Mouse (Mus musculus): ENCODE measurements around the gene Hspg2. TPM values are rescaled to one million over a fixed set of nuclear protein-coding genes. Genes with fewer than 3 reads are reported as not detected.
"Not testable (repeated sequence)": the region's sequence is repeated elsewhere in the genome, so short reads cannot be mapped to it uniquely, and the experiment has no call there.

Gene Hspg2
- polyA plus RNA-seq, 1 experiment from 2014 or later: 3.7 TPM

DNA sequence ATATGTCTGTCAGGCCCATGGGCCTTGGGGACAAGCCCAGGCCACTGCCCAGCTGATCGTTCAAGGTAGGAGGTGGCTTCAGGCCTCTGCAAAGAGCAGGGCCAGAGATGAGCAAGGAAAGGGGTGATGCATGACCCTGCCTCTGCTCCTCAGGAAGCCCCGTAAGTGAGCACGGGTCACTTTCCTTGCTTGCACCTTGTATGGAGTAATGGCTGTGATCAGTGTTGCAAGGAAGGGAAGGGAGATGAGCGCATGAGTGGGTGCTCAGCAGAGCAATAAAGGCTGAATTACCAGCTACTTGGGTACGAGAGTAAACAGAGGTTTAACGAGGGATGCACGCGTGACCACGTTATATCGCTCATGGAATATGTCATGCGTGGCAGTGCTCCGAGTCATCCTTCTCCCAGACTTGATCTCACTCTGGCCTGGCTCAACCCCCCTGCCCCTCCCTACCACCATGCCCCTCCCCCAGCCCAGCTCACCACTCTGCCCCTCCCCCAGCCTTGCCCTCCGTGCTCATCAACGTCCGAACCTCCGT is 88.2 kb downstream of the Hspg2 start:
- H3K9ac ChIP-seq (replicated peaks): no peak overlapping the region
- H3K4me3 ChIP-seq: no peak overlapping the region
- 85% methylated on average over 16 of the region's 16 CpGs for WGBS
- no peak overlapping the region for H3K4me2 ChIP-seq (replicated peaks)
- H3K36me3 ChIP-seq: no peaks in the 10 kb centered on the region
- H3K4me1 ChIP-seq: no peaks in the 10 kb centered on the region
- no peaks in the 10 kb centered on the region for H3K27me3 ChIP-seq
- no peaks in the 10 kb centered on the region for H3K9me3 ChIP-seq
- no peak for ATAC-seq (replicated peaks)
- H3K27ac ChIP-seq (replicated peaks): no peak overlapping the region

- no peaks in the 10 kb centered on the region for H3K9me3 ChIP-seq
- H3K4me3 ChIP-seq: no peak overlapping the region
- no peak overlapping the region for H3K9ac ChIP-seq (replicated peaks)
- ATAC-seq (replicated peaks): no peak
- no peaks in the 10 kb centered on the region for H3K27me3 ChIP-seq
- H3K4me1 ChIP-seq: no peaks in the 10 kb centered on the region
- WGBS: 78% methylated on average over 9 of the region's 9 CpGs
- H3K36me3 ChIP-seq: no peaks in the 10 kb centered on the region
- no peak overlapping the region for H3K27ac ChIP-seq (replicated peaks)
- no peak overlapping the region for H3K4me2 ChIP-seq (replicated peaks)
These were observed 101.3 kb downstream of the Hspg2 start for GRCm38 (mm10) chr4:137569873-137570272.

- H3K4me1 ChIP-seq: peaks cover 6% of the 10 kb centered on the region
- 83% methylated on average over 10 of the region's 10 CpGs for WGBS
- H3K27me3 ChIP-seq: peaks cover 10% of the 10 kb centered on the region; the same call in 1 of the 2 replicates
- H3K4me2 ChIP-seq (replicated peaks): no peak within 1 kb of the TSS
- H3K36me3 ChIP-seq: no peaks in the 10 kb centered on the region
- no peak within 1 kb of the TSS for H3K27ac ChIP-seq (replicated peaks)
- no peak within 1 kb of the TSS for H3K9ac ChIP-seq (replicated peaks)
- H3K9me3 ChIP-seq: no peaks in the 10 kb centered on the region
- H3K4me3 ChIP-seq: no peak within 1 kb of the TSS
- ATAC-seq (replicated peaks): no peak
These were observed 105.9 kb downstream of the Hspg2 start, which contains the start of gene Ldlrad2 for GRCm38 (mm10) chr4:137574469-137574868. Ldlrad2 (minus strand) TSS chr4:137574569.

DNA sequence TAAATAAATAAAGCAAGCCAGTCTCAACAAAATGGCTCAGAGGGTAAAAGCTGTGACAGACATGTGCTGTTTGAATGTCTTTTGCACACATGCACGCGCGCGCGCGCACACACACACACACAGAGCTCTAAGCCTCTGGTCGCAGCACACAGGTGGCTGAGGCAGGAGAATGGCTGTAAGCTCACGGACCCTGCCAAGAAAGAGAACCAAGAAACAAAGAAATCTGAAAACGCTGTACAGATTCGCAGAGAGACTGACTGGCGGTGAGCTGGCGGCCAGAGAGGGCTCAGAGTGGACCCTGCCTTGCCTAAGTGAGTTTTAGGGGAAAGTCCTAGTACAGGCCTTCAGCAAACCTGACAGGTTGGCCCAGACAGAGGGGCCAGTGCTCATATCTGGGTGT is 108.9 kb downstream of the Hspg2 start:
- H3K9me3 ChIP-seq: no peaks in the 10 kb centered on the region
- 97% methylated on average over 12 of the region's 12 CpGs for WGBS
- H3K36me3 ChIP-seq: no peaks in the 10 kb centered on the region
- H3K27ac ChIP-seq (replicated peaks): no peak overlapping the region
- ATAC-seq (replicated peaks): no peak
- no peak overlapping the region for H3K4me2 ChIP-seq (replicated peaks)
- H3K27me3 ChIP-seq: peaks cover 10% of the 10 kb centered on the region; the same call in 1 of the 2 replicates
- peaks cover 6% of the 10 kb centered on the region for H3K4me1 ChIP-seq
- H3K9ac ChIP-seq (replicated peaks): no peak overlapping the region
- H3K4me3 ChIP-seq: no peak overlapping the region

GRCm38 (mm10) chr4:137578181-137578845 is 109.7 kb downstream of the Hspg2 start:
- Histone ChIP-seq H3K27ac (replicated peaks) (no peak overlapping the region), H3K4me1 (peaks cover 6% of the 10 kb centered on the region), H3K9me3 (no peaks in the 10 kb centered on the region), H3K36me3 (no peaks in the 10 kb centered on the region), H3K4me3 (peak overlapping the region; percentile 24), H3K9ac (replicated peaks) (0 out of 2 replicates have a peak overlapping the region, but pooled peaks have one; percentile 8), H3K27me3 (peaks cover 10% of the 10 kb centered on the region; the same call in 1 of the 2 replicates), H3K4me2 (replicated peaks) (peak overlapping the region; percentile 46)
- no peak for ATAC-seq (replicated peaks)
- 1% methylated on average over 39 of the region's 39 CpGs for WGBS

- H3K27me3 ChIP-seq: peaks cover 10% of the 10 kb centered on the region; the same call in 1 of the 2 replicates
- no peak overlapping the region for H3K4me3 ChIP-seq
- H3K9ac ChIP-seq (replicated peaks): no peak overlapping the region
- peaks cover 6% of the 10 kb centered on the region for H3K4me1 ChIP-seq
- no peaks in the 10 kb centered on the region for H3K9me3 ChIP-seq
- H3K27ac ChIP-seq (replicated peaks): no peak overlapping the region
- H3K36me3 ChIP-seq: no peaks in the 10 kb centered on the region
- no peak overlapping the region for H3K4me2 ChIP-seq (replicated peaks)
- ATAC-seq (replicated peaks): no peak
- 54% methylated on average over 4 of the region's 4 CpGs for WGBS
These were observed 111.2 kb downstream of the Hspg2 start for GRCm38 (mm10) chr4:137579789-137580188.

DNA sequence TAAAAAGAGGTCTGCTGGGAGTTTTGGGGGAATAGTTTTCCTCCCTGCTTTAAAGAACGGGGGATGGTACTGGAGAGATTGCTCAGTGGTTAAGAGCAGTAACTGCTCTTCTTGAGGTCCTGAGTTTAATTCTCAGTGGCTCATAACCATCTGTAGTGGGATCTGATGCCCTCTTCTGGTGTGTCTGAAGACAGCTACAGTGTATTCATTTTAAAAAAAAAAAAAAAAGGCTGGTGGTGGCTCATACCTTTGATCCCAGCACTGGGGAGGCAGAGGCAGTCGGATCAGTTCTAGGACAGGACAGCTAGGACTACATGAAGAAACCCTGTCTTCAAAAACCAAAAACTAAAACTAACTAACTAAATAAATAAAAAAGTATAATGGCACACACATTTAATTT is 111.7 kb downstream of the Hspg2 start:
- ATAC-seq (replicated peaks): no peak
- no peaks in the 10 kb centered on the region for H3K36me3 ChIP-seq
- WGBS: 70% methylated on average over 2 of the region's 2 CpGs
- no peak overlapping the region for H3K9ac ChIP-seq (replicated peaks)
- no peaks in the 10 kb centered on the region for H3K9me3 ChIP-seq
- no peak overlapping the region for H3K4me3 ChIP-seq
- H3K27ac ChIP-seq (replicated peaks): no peak overlapping the region
- H3K4me2 ChIP-seq (replicated peaks): no peak overlapping the region
- H3K4me1 ChIP-seq: peaks cover 6% of the 10 kb centered on the region
- peaks cover 10% of the 10 kb centered on the region; the same call in 1 of the 2 replicates for H3K27me3 ChIP-seq

DNA sequence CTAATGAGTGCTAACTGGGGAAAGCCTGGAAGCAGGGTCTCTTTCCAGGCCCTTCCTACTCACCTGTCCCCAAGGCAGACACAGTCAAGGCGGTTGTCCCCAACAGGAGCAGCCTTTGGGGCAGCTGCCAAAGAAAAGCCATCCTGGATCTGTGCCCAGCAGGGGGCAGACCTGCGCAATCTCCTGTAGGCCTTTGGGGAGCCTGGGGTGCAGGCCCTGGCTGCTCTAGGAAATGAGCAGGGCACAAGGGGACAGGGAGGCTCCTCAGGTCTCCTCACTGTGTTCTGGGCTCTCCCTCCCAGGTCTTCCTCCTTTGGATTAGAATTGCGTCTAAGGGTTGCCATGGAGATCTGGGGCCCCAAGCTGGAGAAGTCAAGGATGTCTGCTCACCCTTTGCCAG is 113.2 kb downstream of the Hspg2 start:
- H3K4me2 ChIP-seq (replicated peaks): no peak overlapping the region
- H3K4me1 ChIP-seq: peaks cover 6% of the 10 kb centered on the region
- WGBS: 39% methylated on average over 3 of the region's 3 CpGs
- no peak overlapping the region for H3K9ac ChIP-seq (replicated peaks)
- H3K36me3 ChIP-seq: no peaks in the 10 kb centered on the region
- ATAC-seq (replicated peaks): no peak
- peaks cover 10% of the 10 kb centered on the region; the same call in 1 of the 2 replicates for H3K27me3 ChIP-seq
- H3K4me3 ChIP-seq: no peak overlapping the region
- no peaks in the 10 kb centered on the region for H3K9me3 ChIP-seq
- H3K27ac ChIP-seq (replicated peaks): no peak overlapping the region

DNA sequence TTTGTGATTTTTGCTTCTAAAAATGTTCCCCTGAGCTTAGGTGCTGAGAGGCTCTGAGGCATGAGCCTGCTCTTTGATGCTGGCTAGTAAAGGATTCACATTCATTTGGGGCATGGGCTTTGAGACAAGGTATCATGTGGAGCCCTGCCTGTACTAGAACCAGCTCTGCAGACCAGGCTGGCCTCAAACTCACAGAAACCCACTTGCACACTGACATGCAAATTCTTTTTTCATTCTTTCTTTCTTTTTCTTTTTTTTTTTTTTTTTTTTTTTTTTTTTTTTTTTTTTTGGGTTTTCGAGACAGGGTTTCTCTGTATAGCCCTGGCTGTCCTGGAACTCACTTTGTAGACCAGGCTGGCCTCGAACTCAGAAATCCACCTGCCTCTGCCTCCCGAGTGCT is 120.5 kb downstream of the Hspg2 start:
- H3K4me3 ChIP-seq; H3K4me1 ChIP-seq; H3K9ac ChIP-seq (replicated peaks); H3K27me3 ChIP-seq; ATAC-seq (replicated peaks); H3K9me3 ChIP-seq; H3K27ac ChIP-seq (replicated peaks); H3K36me3 ChIP-seq; H3K4me2 ChIP-seq (replicated peaks): not testable (repeated sequence)
- 84% methylated on average over 2 of the region's 3 CpGs for WGBS

DNA sequence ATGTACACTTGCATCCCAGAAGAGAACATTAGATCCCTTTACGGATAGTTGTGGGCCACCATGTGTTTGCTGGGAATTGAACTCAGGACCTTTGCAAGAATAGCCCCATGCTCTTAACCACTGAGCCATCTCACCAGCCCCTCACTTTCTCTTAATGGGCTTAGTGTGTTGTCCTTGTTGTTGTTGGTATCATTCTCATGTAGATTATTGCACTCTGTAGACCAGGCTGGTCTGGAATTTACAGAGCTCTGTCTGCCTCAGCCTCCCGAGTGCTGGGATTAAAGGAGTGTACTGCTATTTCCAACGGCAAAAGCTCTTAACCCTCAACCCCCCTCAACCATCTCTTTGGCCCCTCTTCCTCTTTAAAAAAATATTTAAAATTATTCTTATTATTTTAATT is 121.0 kb downstream of the Hspg2 start:
- Histone ChIP-seq H3K36me3 (no peaks in the 10 kb centered on the region), H3K9ac (replicated peaks) (no peak overlapping the region), H3K27me3 (no peaks in the 10 kb centered on the region), H3K4me2 (replicated peaks) (no peak overlapping the region), H3K4me1 (peaks cover 3% of the 10 kb centered on the region; the same call in 1 of the 2 replicates), H3K4me3 (no peak overlapping the region), H3K9me3 (no peaks in the 10 kb centered on the region), H3K27ac (replicated peaks) (no peak overlapping the region)
- ATAC-seq (replicated peaks): no peak
- 85% methylated on average over 3 of the region's 3 CpGs for WGBS

GRCm38 (mm10) chr4:137590961-137591360 is 122.4 kb downstream of the Hspg2 start:
- no peak for ATAC-seq (replicated peaks)
- H3K4me3 ChIP-seq: no peak overlapping the region
- no peaks in the 10 kb centered on the region for H3K36me3 ChIP-seq
- H3K27ac ChIP-seq (replicated peaks): no peak overlapping the region
- no peaks in the 10 kb centered on the region for H3K27me3 ChIP-seq
- H3K4me1 ChIP-seq: peaks cover 16% of the 10 kb centered on the region
- 80% methylated on average over 4 of the region's 4 CpGs for WGBS
- H3K9me3 ChIP-seq: no peaks in the 10 kb centered on the region
- no peak overlapping the region for H3K9ac ChIP-seq (replicated peaks)
- H3K4me2 ChIP-seq (replicated peaks): no peak overlapping the region

DNA sequence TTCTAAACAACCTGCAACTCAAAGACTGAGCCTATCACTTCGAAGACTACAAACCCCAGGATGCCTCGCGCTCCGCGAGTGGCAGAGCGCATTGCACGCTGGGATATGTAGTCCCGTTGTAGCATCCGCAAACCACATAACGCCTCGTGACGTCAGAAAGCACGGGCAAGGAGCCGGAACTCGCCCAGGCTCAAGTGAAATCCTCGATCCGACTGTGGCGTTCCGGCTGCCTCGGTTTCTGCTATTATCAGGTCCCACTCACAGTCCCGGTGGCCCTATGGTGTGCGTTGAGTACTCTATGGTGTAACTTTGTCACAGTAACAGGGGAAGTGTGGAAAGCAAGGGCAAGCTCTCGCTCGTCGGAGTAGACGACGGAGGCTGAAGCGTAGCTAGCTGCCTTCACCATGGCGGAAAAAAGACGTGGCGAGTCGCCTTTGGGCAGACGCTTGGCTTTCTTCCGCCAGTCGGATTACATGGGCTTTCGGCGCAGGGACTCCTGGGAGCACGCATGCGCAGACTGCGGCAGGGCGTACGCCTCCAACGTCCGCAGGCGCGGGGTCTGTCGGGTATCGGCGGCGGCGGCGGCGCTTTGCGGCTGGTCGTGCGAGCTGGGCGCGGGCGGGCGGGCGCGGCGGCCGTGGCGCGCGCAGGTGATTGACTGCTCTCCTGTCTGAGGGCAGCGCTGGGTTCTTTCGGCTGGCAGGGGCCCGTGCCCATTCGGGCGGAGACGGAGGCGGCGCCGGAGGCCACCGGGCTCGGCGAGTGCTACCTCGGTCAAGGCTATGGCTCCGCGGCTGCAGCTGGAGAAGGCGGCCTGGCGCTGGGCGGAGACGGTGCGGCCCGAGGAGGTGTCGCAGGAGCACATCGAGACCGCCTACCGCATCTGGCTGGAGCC is 125.3 kb downstream of the Hspg2 start, which contains the start of gene Usp48:
Usp48 (plus strand) TSS at position 155 of the 895 bp plus-strand sequence.
- Histone ChIP-seq H3K27me3 (no peaks in the 10 kb centered on the region), H3K4me1 (peaks cover 31% of the 10 kb centered on the region), H3K36me3 (no peaks in the 10 kb centered on the region), H3K9me3 (no peaks in the 10 kb centered on the region), H3K4me3 (peak within 1 kb of the TSS; percentile 67), H3K4me2 (replicated peaks) (peak within 1 kb of the TSS; percentile 79), H3K27ac (replicated peaks) (peak within 1 kb of the TSS; percentile 100), H3K9ac (replicated peaks) (peak within 1 kb of the TSS; percentile 81)
- peak; percentile 94 for ATAC-seq (replicated peaks)
- under 1% methylated on average over 92 of the region's 92 CpGs for WGBS

Measured in forebrain, embryonic 15.5 days (tissue).